Mouse (Mus musculus) lung, embryonic 14.5 days (tissue): ENCODE results near the gene Myo1d. TPM values are rescaled to one million over a fixed set of nuclear protein-coding genes. Genes with fewer than 3 reads are reported as not detected.

Source experiments
- ATAC-seq: fragments of 200-750 bp; cut with Nextera tagmentation; 2 replicates; pipeline ENCODE4 v1.8.0; 2017; ENCODE audit warnings: mild to moderate bottlenecking, moderate TSS enrichment, moderate library complexity; ENCODE audit not compliant: insufficient read depth
- DNase-seq: peaks from one replicate; pipeline ENCODE4 v3.0.0-alpha.2; 2015
- H3K27ac ChIP-seq: fragments of 300-500 bp; sonication (generic); 2 replicates; pipeline ENCODE4 v1.5.1; 2014; ENCODE audit warnings: low read depth, mild to moderate bottlenecking, moderate library complexity
- H3K27me3 ChIP-seq: fragments of 300-500 bp; sonication (generic); 2 replicates; pipeline ENCODE4 v1.6.1; 2014; ENCODE audit warnings: low read length, control low read depth; ENCODE audit not compliant: insufficient read depth
- H3K36me3 ChIP-seq: fragments of 300-500 bp; sonication (generic); 2 replicates; pipeline ENCODE4 v1.6.1; 2014; ENCODE audit warnings: control low read depth; ENCODE audit not compliant: insufficient read depth
- H3K4me1 ChIP-seq: fragments of 300-500 bp; sonication (generic); 2 replicates; pipeline ENCODE4 v1.6.1; 2014; ENCODE audit warnings: antibody characterized with exemption, control low read depth; ENCODE audit not compliant: insufficient read depth
- H3K4me2 ChIP-seq: fragments of 300-500 bp; sonication (generic); 2 replicates; pipeline ENCODE4 v1.6.1; 2014; ENCODE audit warnings: mild to moderate bottlenecking
- H3K4me3 ChIP-seq: fragments of 300-500 bp; sonication (generic); 2 replicates; pipeline ENCODE4 v1.5.1; 2014; ENCODE audit warnings: low read depth, low read length
- H3K9ac ChIP-seq: fragments of 300-500 bp; sonication (generic); 2 replicates; pipeline ENCODE4 v1.6.1; 2014
- H3K9me3 ChIP-seq: fragments of 300-500 bp; sonication (generic); 2 replicates; pipeline ENCODE4 v1.6.1; 2016; ENCODE audit warnings: low read depth, low read length, control low read depth
- CTCF ChIP-seq: IDR thresholded peaks from 2 replicates; pipeline ENCODE4 v1.5.1; 2016; ENCODE audit warnings: antibody characterized with exemption, low read depth
- whole genome bisulfite sequencing: fragments of 180-500 bp; shearing (Covaris S2); extraction: QIAGEN DNeasy Blood & Tissue Kit; methylation state at CpG from one replicate; pipeline ENCODE4 v1.1.7; 2014; 5-methylcytosine and 5-hydroxymethylcytosine counted together
- polyA plus RNA-seq: library from polyadenylated mRNA; unstranded; fragments of >200 nt; fragmentation: Nextera tagmentation; extraction: Ambion mirVana; gene quantifications from 2 replicates; pipeline ENCODE4 v1.2.1, GENCODE M21; 2014

The Myo1d gene
- polyA plus RNA-seq, 1 experiment from 2014 or later: 16.1 TPM

DNA sequence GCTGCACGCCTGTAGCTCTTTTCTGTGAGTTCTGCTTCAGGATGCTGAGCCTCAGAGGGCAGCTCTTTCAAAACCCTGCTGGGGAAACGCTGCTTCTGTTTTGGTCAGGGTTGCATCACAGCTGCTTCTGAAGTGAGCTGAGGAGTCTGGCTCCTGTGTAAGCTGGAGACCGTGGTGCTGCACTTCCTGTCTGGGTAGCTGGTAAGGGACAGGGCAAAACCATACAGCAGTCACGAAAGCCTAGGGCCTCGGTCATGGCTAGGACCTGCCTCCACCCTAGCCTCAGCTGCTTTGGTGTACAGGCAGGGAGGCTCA lies 290.0 kb downstream of the Myo1d start:
- Histone ChIP-seq H3K27me3 (no peaks in the 10 kb centered on the region), H3K27ac (peak overlapping the region; percentile 21; the same call in 1 of the 2 replicates), H3K9ac (no peak overlapping the region), H3K9me3 (no peaks in the 10 kb centered on the region), H3K4me3 (no peak overlapping the region), H3K36me3 (no peaks in the 10 kb centered on the region), H3K4me1 (peaks cover 12% of the 10 kb centered on the region; the same call in 1 of the 2 replicates), H3K4me2 (no peak overlapping the region)
- no peak for TF ChIP-seq CTCF
- WGBS: 29% methylated on average over 5 of the region's 5 CpGs
- peak; percentile 62 for DNase-seq
- ATAC-seq: peak; percentile 25; the same call in 1 of the 2 replicates

DNA sequence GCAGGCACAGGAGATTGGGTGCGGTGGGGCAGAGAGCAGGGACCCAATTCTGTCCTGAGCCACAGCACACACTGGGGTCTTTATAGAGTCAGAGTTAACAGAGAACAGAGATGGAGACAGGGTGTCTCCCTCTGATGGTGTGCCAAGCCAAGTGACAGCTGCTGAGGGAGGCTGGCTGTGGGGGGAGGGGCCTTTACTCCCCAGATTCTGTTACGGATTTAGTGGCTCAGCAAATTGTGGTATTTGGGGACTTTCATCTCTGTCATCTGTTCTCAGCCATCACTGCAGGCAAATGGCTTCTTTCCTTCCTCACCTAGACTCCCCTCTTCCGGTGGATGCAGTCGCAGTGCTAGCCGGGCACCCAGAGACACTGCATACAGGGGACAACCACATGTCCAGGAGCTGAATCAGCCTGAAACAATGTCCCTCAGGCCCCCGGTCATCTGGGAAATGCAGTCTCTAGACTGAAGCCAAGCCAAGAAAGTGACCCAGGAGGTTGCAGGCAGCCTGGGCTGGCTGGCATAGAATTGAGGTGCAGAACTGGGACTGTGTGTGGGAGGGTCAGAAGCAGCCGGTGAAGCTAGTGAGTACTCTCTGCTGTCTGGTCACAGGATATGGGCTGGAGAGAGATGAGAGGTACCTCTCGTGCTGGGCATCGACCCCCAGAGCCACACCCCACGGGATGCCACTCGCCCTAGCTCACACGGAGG lies 290.5 kb downstream of the Myo1d start:
- H3K4me3 ChIP-seq: no peak overlapping the region
- H3K36me3 ChIP-seq: no peaks in the 10 kb centered on the region
- DNase-seq: peak; percentile 74
- H3K27ac ChIP-seq: peak overlapping the region; percentile 21; the same call in 1 of the 2 replicates
- H3K4me1 ChIP-seq: peaks cover 12% of the 10 kb centered on the region; the same call in 1 of the 2 replicates
- no peak for TF ChIP-seq CTCF
- H3K9me3 ChIP-seq: no peaks in the 10 kb centered on the region
- no peaks in the 10 kb centered on the region for H3K27me3 ChIP-seq
- WGBS: 32% methylated on average over 12 of the region's 12 CpGs
- peak; percentile 47; the same call in 1 of the 2 replicates for ATAC-seq
- H3K9ac ChIP-seq: no peak overlapping the region
- no peak overlapping the region for H3K4me2 ChIP-seq

DNA sequence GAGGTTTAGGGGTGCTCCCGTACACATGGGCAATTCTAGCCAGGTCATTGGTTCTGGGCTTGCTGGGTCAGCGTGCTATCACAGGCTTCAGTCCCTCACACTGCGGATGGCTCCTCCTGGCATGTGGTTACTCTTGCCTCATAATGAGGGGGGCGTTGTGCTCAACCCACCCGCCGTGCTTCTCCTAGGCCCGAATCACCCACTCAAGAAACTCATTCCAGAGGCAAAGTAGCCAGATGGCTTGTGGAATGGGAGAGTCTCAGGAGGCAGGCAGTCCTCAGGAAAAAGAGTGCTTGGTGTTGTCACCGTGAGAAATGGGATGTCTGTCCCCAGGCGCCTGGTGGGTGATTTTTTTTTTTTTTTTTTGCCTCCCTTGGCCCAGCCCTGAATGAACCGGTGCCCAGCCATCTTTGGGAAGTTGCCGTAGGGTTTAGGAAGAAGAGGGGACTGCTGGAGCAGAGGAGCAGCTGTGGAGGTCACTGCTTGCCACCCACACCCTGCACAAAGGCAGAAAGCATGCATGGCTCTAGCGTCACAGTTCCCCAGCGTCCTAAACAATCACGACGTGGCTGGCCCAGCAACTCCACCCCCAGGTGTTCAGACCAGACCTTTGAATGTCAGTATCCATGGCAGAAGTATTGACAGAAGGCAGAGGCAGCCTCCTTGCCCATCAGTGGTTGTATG lies 291.8 kb downstream of the Myo1d start:
- Histone ChIP-seq H3K36me3 (no peaks in the 10 kb centered on the region), H3K4me2 (no peak overlapping the region), H3K4me1 (peaks cover 12% of the 10 kb centered on the region; the same call in 1 of the 2 replicates), H3K27ac (no peak overlapping the region), H3K27me3 (no peaks in the 10 kb centered on the region), H3K9ac (no peak overlapping the region), H3K9me3 (no peaks in the 10 kb centered on the region), H3K4me3 (no peak overlapping the region)
- 62% methylated on average over 15 of the region's 15 CpGs for WGBS
- TF ChIP-seq CTCF: no peak
- DNase-seq (no peak), ATAC-seq (0 out of 2 replicates have a peak, but pooled peaks have one; percentile 9)

DNA sequence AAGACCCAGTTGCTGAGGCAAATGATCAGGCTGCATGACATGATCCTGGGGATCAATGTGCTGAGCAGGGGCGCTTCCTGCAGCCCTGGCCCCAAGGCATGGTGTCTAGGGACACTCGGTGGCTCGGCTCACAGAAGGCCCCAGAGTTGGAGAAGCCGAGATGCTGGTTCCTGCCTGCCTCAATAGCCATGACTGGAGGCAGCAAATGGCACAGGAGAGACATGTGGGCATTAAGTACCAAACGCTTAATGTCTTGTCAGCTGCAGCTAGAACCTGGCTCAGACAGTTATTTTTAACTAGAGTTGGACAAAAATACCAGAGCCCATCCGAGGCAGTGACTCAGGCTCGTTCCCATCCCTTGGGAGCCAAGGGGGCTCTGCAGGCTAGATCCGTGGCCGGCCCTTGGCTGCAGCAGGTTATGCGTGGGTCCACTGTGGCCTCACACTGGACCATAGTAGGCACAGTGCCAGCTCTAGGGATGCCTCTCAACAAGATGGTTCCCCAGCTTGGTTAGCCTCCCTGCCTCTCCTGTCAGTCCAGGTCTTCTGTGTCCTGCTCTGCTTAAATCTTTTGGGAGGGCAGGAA lies 294.1 kb downstream of the Myo1d start:
- no peak for TF ChIP-seq CTCF
- ATAC-seq (no peak), DNase-seq (no peak)
- Histone ChIP-seq H3K4me1 (peaks cover 12% of the 10 kb centered on the region; the same call in 1 of the 2 replicates), H3K9ac (no peak overlapping the region), H3K4me3 (no peak overlapping the region), H3K9me3 (no peaks in the 10 kb centered on the region), H3K36me3 (0 out of 2 replicates have a peak, but pooled peaks cover 3% of the 10 kb centered on the region), H3K27ac (no peak overlapping the region), H3K27me3 (no peaks in the 10 kb centered on the region), H3K4me2 (no peak overlapping the region)
- WGBS: 82% methylated on average over 10 of the region's 10 CpGs

DNA sequence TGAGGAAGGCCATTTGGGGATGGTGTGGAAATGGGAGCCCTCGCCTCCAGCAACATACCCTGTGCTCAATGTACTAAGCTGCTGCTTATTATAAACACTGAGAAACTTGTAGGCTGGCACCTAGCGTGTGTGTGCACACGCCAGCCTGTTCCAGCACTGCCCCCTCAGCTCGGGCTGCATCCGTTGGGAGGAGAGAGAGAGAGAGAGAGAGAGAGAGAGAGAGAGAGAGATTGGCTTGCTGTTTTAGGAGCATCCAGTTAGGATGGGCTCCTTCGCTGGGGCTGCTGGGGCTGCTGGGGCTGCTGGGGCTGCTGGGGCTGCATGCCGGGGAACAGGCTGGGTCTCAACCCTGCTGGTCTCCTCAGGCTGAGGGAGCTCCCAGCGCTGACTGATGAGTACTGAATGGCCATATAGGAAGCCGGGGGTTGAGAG lies 294.7 kb downstream of the Myo1d start:
- Histone ChIP-seq H3K9me3 (no peaks in the 10 kb centered on the region), H3K36me3 (0 out of 2 replicates have a peak, but pooled peaks cover 3% of the 10 kb centered on the region), H3K9ac (no peak overlapping the region), H3K4me2 (no peak overlapping the region), H3K27me3 (no peaks in the 10 kb centered on the region), H3K27ac (no peak overlapping the region), H3K4me1 (peaks cover 12% of the 10 kb centered on the region; the same call in 1 of the 2 replicates), H3K4me3 (no peak overlapping the region)
- DNase-seq (no peak), ATAC-seq (no peak)
- TF ChIP-seq CTCF: no peak
- 67% methylated on average over 9 of the region's 9 CpGs for WGBS

DNA sequence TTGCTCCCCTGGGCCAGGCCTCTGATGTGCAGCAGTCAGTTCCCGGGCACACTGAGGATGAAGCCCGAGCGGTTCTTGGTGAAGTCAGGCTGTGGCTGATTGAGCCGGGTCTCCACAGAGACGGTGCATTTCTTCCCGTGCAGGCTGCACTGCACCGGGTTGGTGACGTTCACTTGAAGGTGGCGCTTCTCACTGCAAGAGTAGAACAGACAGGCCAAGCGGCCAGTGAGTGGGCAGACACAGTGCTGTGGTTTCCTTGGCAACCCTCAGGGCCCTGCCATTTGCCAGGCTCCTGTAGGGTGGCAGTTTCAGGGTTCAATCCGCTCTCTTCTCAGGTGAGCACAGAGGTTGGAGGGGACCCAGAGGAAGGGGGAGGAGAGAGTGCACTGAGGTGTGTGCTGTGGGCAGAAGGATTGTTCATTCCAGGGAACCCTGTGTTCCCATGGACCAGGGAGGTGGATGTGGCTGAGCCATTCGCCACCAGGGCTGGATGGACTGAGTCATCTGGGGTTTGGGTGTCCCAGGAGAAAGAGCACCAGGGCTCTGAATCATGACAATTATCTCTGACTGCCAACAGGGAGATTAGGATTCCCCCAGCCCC lies 295.5 kb downstream of the Myo1d start:
- WGBS: 36% methylated on average over 12 of the region's 12 CpGs
- Histone ChIP-seq H3K9me3 (no peaks in the 10 kb centered on the region), H3K4me1 (peaks cover 10% of the 10 kb centered on the region; the same call in 1 of the 2 replicates), H3K36me3 (0 out of 2 replicates have a peak, but pooled peaks cover 3% of the 10 kb centered on the region), H3K27ac (no peak overlapping the region), H3K9ac (no peak overlapping the region), H3K4me2 (no peak overlapping the region), H3K27me3 (no peaks in the 10 kb centered on the region), H3K4me3 (no peak overlapping the region)
- ATAC-seq (peak; percentile 25; the same call in 1 of the 2 replicates), DNase-seq (peak; percentile 38)
- TF ChIP-seq CTCF: no peak
